Mouse (Mus musculus) G1E (cell line): ENCODE measurements around the gene A630001G21Rik. TPM values are rescaled to one million over a fixed set of nuclear protein-coding genes. Genes with fewer than 3 reads are reported as not detected.

ENCODE experiments used
- ATAC-seq: 2 replicates; pipeline ENCODE4 v1.8.0; 2016; ENCODE audit warnings: mild to moderate bottlenecking; ENCODE audit not compliant: insufficient number of reproducible peaks, poor library complexity, low FRiP score, severe bottlenecking; ENCODE audit errors: extremely low read depth
- DNase-seq: peaks from one replicate; pipeline ENCODE4 v3.0.0; 2012; ENCODE audit warnings: low spot score
- H3K27me3 ChIP-seq: 2 replicates; pipeline ENCODE4 v1.6.1; 2012; ENCODE audit warnings: mild to moderate bottlenecking, low read length, inconsistent platforms; ENCODE audit not compliant: insufficient read depth
- H3K36me3 ChIP-seq: replicated peaks from 2 replicates; pipeline ENCODE3; 2012; ENCODE audit warnings: mild to moderate bottlenecking, inconsistent platforms
- H3K4me1 ChIP-seq: 2 replicates; pipeline ENCODE4 v1.6.1; 2012; ENCODE audit warnings: low read depth, low read length, inconsistent platforms, mixed read lengths; ENCODE audit not compliant: insufficient read depth
- H3K4me3 ChIP-seq: 2 replicates; pipeline ENCODE4 v1.5.1; 2012; ENCODE audit warnings: low read depth, mild to moderate bottlenecking, inconsistent platforms, low read length, moderate library complexity, mixed read lengths
- H3K9me3 ChIP-seq: replicated peaks from 2 replicates; pipeline ENCODE4 v1.6.1; 2012; ENCODE audit warnings: inconsistent platforms
- CTCF ChIP-seq: IDR thresholded peaks from 2 replicates; pipeline ENCODE4 v1.5.1; 2012; ENCODE audit warnings: low read depth, low read length, inconsistent platforms, mixed read lengths
- GATA1 ChIP-seq: IDR thresholded peaks from 2 replicates; pipeline ENCODE4 v1.6.1; 2012; ENCODE audit warnings: borderline replicate concordance, low read length, inconsistent platforms, mixed read lengths
- GATA2 ChIP-seq: IDR thresholded peaks from 2 replicates; pipeline ENCODE4 v1.6.1; 2012; ENCODE audit warnings: low read depth, low read length, inconsistent platforms, borderline replicate concordance
- POLR2AphosphoS5 ChIP-seq: IDR thresholded peaks from 2 replicates; pipeline ENCODE4 v1.6.1; 2012; ENCODE audit warnings: low read depth, low read length, inconsistent platforms; ENCODE audit not compliant: insufficient replicate concordance
- TAL1 ChIP-seq: conservative IDR thresholded peaks from 2 replicates; pipeline ENCODE4 v1.6.1; 2012; ENCODE audit warnings: low read depth, low read length, inconsistent platforms, mixed read lengths
- polyA plus RNA-seq: library from polyadenylated mRNA; stranded (reverse); fragments of >175 nt; gene quantifications from 2 replicates; pipeline ENCODE4 v1.2.3, GENCODE M21; 2012
- total RNA-seq, 2 experiments: library from RNA; stranded (forward) in 1 of 2; stranded (reverse) in 1 of 2; fragments of 200-1000 nt in 1 of 2; fragments of >200 nt in 1 of 2; fragmentation: Nextera tagmentation in 1 of 2; gene quantifications; 2 replicates each; pipeline ENCODE4 v1.2.3; 2014 to 2017

A630001G21Rik gene
- total and polyA plus RNA-seq, 3 experiments = 0.16 TPM; not detected in 2

GRCm38 (mm10) chr1:85705552-85705951 lies 72.9 kb downstream of the A630001G21Rik start:
- peaks cover 20% of the 10 kb centered on the region for H3K9me3 ChIP-seq
- H3K4me1 ChIP-seq = no peaks in the 10 kb centered on the region
- DNase-seq = no peak
- no peak for TF ChIP-seq CTCF
- no peak for TF ChIP-seq GATA1
- no peak for TF ChIP-seq GATA2
- no peak for TF ChIP-seq TAL1
- no peak for TF ChIP-seq POLR2AphosphoS5
- ATAC-seq = no peak
- H3K4me3 ChIP-seq = no peak overlapping the region
- no peaks in the 10 kb centered on the region for H3K27me3 ChIP-seq
- H3K36me3 ChIP-seq = no peaks in the 10 kb centered on the region

- H3K4me1 ChIP-seq = no peaks in the 10 kb centered on the region
- no peaks in the 10 kb centered on the region for H3K27me3 ChIP-seq
- H3K4me3 ChIP-seq = no peak overlapping the region
- DNase-seq (no peak), ATAC-seq (no peak)
- H3K36me3 ChIP-seq = no peaks in the 10 kb centered on the region
- H3K9me3 ChIP-seq = peaks cover 28% of the 10 kb centered on the region
- no peak for TF ChIP-seq POLR2AphosphoS5
- no peak for TF ChIP-seq TAL1
- no peak for TF ChIP-seq GATA2
- TF ChIP-seq GATA1 = no peak
- no peak for TF ChIP-seq CTCF
Measured at GRCm38 (mm10) chr1:85703245-85704186, 74.9 kb downstream of the A630001G21Rik start.

GRCm38 (mm10) chr1:85702531-85702930 lies 75.9 kb downstream of the A630001G21Rik start:
- ATAC-seq (no peak), DNase-seq (no peak)
- no peaks in the 10 kb centered on the region for H3K36me3 ChIP-seq

GRCm38 (mm10) chr1:85697721-85698493 lies 80.5 kb downstream of the A630001G21Rik start:
- Histone ChIP-seq H3K4me3 (no peak overlapping the region), H3K27me3 (no peaks in the 10 kb centered on the region), H3K4me1 (no peaks in the 10 kb centered on the region), H3K36me3 (no peaks in the 10 kb centered on the region), H3K9me3 (peaks cover 27% of the 10 kb centered on the region)
- no peak for DNase-seq
- no peak for TF ChIP-seq POLR2AphosphoS5
- TF ChIP-seq GATA1 = no peak
- no peak for TF ChIP-seq TAL1
- TF ChIP-seq GATA2 = no peak
- no peak for TF ChIP-seq CTCF
- no peak; the same call in 1 of the 2 replicates for ATAC-seq

More at GRCm38 (mm10) chr1:85702531-85702930, 75.9 kb downstream of the A630001G21Rik start:
- Histone ChIP-seq H3K4me3 (no peak overlapping the region), H3K27me3 (no peaks in the 10 kb centered on the region), H3K9me3 (peaks cover 28% of the 10 kb centered on the region), H3K4me1 (no peaks in the 10 kb centered on the region)
- TF ChIP-seq GATA1 (no peak), CTCF (no peak), GATA2 (no peak), TAL1 (no peak), POLR2AphosphoS5 (no peak)

- H3K4me3 ChIP-seq = no peak overlapping the region
- DNase-seq (no peak), ATAC-seq (no peak)
- no peaks in the 10 kb centered on the region for H3K36me3 ChIP-seq
- no peak for TF ChIP-seq GATA2
- TF ChIP-seq POLR2AphosphoS5 = no peak
- no peak for TF ChIP-seq GATA1
- TF ChIP-seq CTCF = no peak
- no peak for TF ChIP-seq TAL1
- H3K27me3 ChIP-seq = no peaks in the 10 kb centered on the region
- H3K9me3 ChIP-seq = peaks cover 25% of the 10 kb centered on the region
- no peaks in the 10 kb centered on the region for H3K4me1 ChIP-seq
Measured at GRCm38 (mm10) chr1:85695646-85696045, 82.8 kb downstream of the A630001G21Rik start.

GRCm38 (mm10) chr1:85693280-85693679 lies 85.2 kb downstream of the A630001G21Rik start:
- Histone ChIP-seq H3K27me3 (no peaks in the 10 kb centered on the region), H3K4me3 (no peak overlapping the region), H3K4me1 (no peaks in the 10 kb centered on the region), H3K9me3 (peaks cover 15% of the 10 kb centered on the region), H3K36me3 (no peaks in the 10 kb centered on the region)
- ATAC-seq (no peak), DNase-seq (no peak)
- no peak for TF ChIP-seq POLR2AphosphoS5
- no peak for TF ChIP-seq GATA1
- TF ChIP-seq GATA2 = no peak
